Mouse (Mus musculus): ENCODE results near the gene Lrit2. TPM values are rescaled to one million over a fixed set of nuclear protein-coding genes. Genes with fewer than 3 reads are reported as not detected.

Lrit2 gene
- not detected in 2 replicates for polyA plus RNA-seq (2012; rRNA removed; ENCODE audit: low replicate concordance)

DNA sequence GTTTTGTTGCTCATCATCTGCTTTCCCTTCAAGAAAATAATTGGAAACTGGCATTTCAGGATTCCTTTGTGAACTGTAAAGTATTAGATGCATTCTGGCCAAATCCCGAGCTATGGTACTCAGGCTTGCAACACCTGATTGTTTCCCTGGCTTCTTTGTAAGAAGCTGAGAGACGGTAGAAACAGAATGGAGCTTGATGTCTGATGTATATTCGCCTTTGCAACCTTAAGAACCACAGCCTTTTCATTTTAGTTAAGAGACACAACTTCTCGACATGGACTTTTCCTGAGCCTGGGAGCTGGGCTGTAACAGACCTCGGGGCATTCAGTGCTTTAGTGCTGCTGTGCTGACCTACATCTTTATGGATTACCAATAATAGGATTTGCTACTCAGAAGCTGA, at the start of gene Lrit2:
Gene Lrit2, plus strand, starts transcription at position 301 of the 400 bp plus-strand sequence.

DNA sequence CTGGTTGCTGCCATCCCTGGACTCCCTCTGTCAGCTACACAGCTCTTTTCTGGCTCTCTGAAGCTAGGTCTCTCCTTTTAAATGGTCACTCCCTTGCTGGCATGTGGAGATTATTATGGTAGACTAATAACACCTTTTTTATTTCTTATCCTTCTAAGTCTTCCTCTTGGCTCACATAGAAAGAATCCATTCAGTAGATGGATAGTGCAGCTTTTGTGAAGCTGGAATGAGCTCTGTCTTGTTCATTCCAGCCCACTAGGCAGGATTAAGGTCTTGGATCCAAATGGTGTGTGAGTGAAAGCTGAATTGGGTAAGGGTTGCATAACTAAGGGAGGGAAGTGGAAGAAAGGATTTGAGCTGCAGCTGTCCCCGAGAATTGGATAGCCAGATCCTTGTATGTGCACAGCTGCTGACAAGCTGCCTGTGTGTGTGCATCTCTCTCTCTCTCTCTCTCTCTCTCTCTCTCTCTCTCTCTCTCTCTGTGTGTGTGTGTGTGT, 18.8 kb upstream of the Lrit2 start, which contains the start of gene Rgr:
Gene Rgr, minus strand, starts transcription at position 51 of the 497 bp plus-strand sequence.

DNA sequence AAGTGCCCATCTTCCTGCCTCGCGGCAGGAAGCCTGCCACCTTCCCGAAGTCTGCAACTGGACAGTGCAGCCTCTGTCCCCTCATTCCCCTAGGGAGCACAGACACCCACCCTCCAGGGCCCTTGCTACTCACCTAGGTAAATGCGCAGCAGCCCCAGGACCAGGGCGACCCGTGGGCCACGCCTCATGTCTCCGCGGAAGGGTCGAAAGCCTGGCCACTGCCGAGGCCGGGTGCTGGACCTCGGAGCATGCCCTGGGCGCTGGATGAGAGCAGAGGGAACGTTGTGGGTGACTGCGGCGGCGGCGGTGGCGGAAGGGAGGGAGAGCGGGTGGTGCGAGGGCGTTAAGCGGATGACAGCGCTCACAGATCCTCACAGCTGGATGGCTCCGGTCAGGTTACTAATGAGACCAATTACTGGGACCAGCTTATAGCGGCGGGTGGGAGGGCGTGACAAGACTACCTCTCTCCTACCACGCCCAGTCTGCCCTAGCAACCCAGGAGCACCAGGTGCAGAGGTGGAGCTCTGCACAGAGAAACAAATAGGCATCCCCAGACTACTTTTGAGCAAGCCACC, 30.3 kb downstream of the Lrit2 start, which contains the start of gene Cdhr1:
Gene Cdhr1, minus strand, starts transcription at position 392 of the 575 bp plus-strand sequence.

DNA sequence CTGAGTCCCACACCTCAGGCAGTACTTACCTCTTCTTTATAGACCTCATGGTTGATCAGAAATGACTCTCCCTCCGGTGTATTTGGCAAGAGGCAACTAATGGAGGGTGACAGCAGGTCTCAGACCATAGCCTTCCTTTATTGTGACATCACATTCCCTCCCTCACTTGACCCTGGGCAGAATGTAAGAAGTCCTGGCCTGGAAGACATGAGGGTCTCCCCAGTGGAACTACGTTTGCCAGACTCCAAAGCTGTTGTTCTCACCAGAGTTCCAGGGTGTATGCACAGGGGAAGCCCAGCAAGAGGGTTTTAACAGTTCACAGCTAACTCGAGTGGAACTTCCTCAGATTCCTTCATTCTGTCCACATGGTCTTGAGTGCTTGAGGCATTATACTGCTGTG, 46.2 kb downstream of the Lrit2 start, which contains the start of gene 2610528A11Rik:
Gene 2610528A11Rik, minus strand, starts transcription at position 101 of the 400 bp plus-strand sequence.

Other genes with a start within 250 kb of the Lrit2 start
- 40.3 and 65.2 TPM in 2 replicates for gene Ccser2, start 99.2 kb upstream of the Lrit2 start, polyA plus RNA-seq (2012; rRNA removed; ENCODE audit: low replicate concordance)
- 0.69 TPM in 1 of 2 replicates, not detected in the other for gene Rgr, start 19.0 kb upstream of the Lrit2 start, polyA plus RNA-seq (2012; rRNA removed; ENCODE audit: low replicate concordance)
- gene Lrit1, start 13.1 kb upstream of the Lrit2 start, polyA plus RNA-seq (2012; rRNA removed; ENCODE audit: low replicate concordance), result not detected in 2 replicates
- 0.03 and 0.06 TPM in 2 replicates for gene Cdhr1, start 30.4 kb downstream of the Lrit2 start, polyA plus RNA-seq (2012; rRNA removed; ENCODE audit: low replicate concordance)
- gene 2610528A11Rik, start 46.1 kb downstream of the Lrit2 start, polyA plus RNA-seq (2012; rRNA removed; ENCODE audit: low replicate concordance), result 0.72 and 0.76 TPM in 2 replicates
- 228 and 370 TPM in 2 replicates for gene Ghitm, start 67.3 kb downstream of the Lrit2 start, polyA plus RNA-seq (2012; rRNA removed; ENCODE audit: low replicate concordance)

All from subcutaneous adipose tissue, adult 2 months (tissue).